Mouse (Mus musculus) forebrain, postnatal 0 days (tissue): ENCODE measurements at regions not wholly inside any gene's neighbourhood (a gene's known extent, or its start where the extent isn't known, plus 50 kb on each side); places are given as distances from the start of the nearest gene placed in this dataset.

Experiments used
- ATAC-seq: fragments of 200-750 bp; cut with Nextera tagmentation; 2 replicates; pipeline ENCODE4 v1.8.0; 2017; ENCODE audit warnings: mild to moderate bottlenecking, moderate library complexity
- DNase-seq: peaks from one replicate; pipeline ENCODE4 v3.0.0-alpha.2; 2015
- H3K27ac ChIP-seq: fragments of 300-500 bp; sonication (generic); 2 replicates; pipeline ENCODE4 v1.5.1; 2014; ENCODE audit warnings: low read depth, mild to moderate bottlenecking, antibody characterized with exemption, low read length, moderate library complexity, mixed read lengths
- H3K27me3 ChIP-seq: fragments of 300-500 bp; sonication (generic); 2 replicates; pipeline ENCODE4 v1.6.1; 2014; ENCODE audit warnings: mild to moderate bottlenecking, low read length, mixed read lengths; ENCODE audit not compliant: insufficient read depth
- H3K36me3 ChIP-seq: fragments of 300-500 bp; sonication (generic); 2 replicates; pipeline ENCODE4 v1.6.1; 2014; ENCODE audit warnings: mild to moderate bottlenecking, moderate library complexity; ENCODE audit not compliant: insufficient read depth
- H3K4me1 ChIP-seq: fragments of 300-500 bp; sonication (generic); 2 replicates; pipeline ENCODE4 v1.6.1; 2014; ENCODE audit warnings: antibody characterized with exemption; ENCODE audit not compliant: insufficient read depth
- H3K4me2 ChIP-seq: fragments of 300-500 bp; sonication (generic); 2 replicates; pipeline ENCODE4 v1.6.1; 2014; ENCODE audit warnings: low read depth, mild to moderate bottlenecking, moderate library complexity
- H3K4me3 ChIP-seq: fragments of 300-500 bp; sonication (generic); 2 replicates; pipeline ENCODE4 v1.5.1; 2014; ENCODE audit warnings: low read depth, low read length, mixed read lengths
- H3K9ac ChIP-seq: fragments of 300-500 bp; sonication (generic); 2 replicates; pipeline ENCODE4 v1.6.1; 2014; ENCODE audit warnings: mild to moderate bottlenecking
- H3K9me3 ChIP-seq: fragments of 300-500 bp; sonication (generic); 2 replicates; pipeline ENCODE4 v1.6.1; 2016; ENCODE audit warnings: low read length
- CTCF ChIP-seq: sonication (generic); IDR thresholded peaks from 2 replicates; pipeline ENCODE4 v1.5.1; 2016; ENCODE audit warnings: antibody characterized with exemption, control low read depth, low read depth
- WGBS: fragments of 180-500 bp; shearing (Covaris S2); extraction: QIAGEN DNeasy Blood & Tissue Kit; methylation state at CpG from one replicate; pipeline ENCODE4 v1.1.7; 2014; 5-methylcytosine and 5-hydroxymethylcytosine counted together

GRCm38 (mm10) chr5:73851501-73851900 lies 200.3 kb downstream of the Spata18 start:
- no peak overlapping the region for H3K4me3 ChIP-seq
- no peak for TF ChIP-seq CTCF
- H3K27ac ChIP-seq: no peak overlapping the region
- H3K36me3 ChIP-seq: no peaks in the 10 kb centered on the region
- no peak overlapping the region for H3K9ac ChIP-seq
- ATAC-seq (no peak), DNase-seq (no peak)
- 55% methylated on average over 2 of the region's 2 CpGs for WGBS
- H3K4me1 ChIP-seq: peaks cover 6% of the 10 kb centered on the region; the same call in 1 of the 2 replicates
- no peaks in the 10 kb centered on the region for H3K9me3 ChIP-seq
- H3K27me3 ChIP-seq: no peaks in the 10 kb centered on the region
- H3K4me2 ChIP-seq: no peak overlapping the region

- TF ChIP-seq CTCF: peak; percentile 97
- Histone ChIP-seq H3K4me3 (peak overlapping the region; percentile 15; the same call in 1 of the 2 replicates), H3K27ac (no peak overlapping the region), H3K27me3 (no peaks in the 10 kb centered on the region), H3K36me3 (no peaks in the 10 kb centered on the region), H3K4me2 (peak overlapping the region; percentile 29), H3K9me3 (no peaks in the 10 kb centered on the region), H3K9ac (0 out of 2 replicates have a peak overlapping the region, but pooled peaks have one; percentile 33), H3K4me1 (peaks cover 3% of the 10 kb centered on the region; the same call in 1 of the 2 replicates)
- 34% methylated on average over 22 of the region's 22 CpGs for WGBS
- peak; percentile 95 for DNase-seq
- ATAC-seq: peak; percentile 99
Measured at GRCm38 (mm10) chr5:73854025-73854773, 203.0 kb downstream of the Spata18 start.

- H3K9me3 ChIP-seq: no peaks in the 10 kb centered on the region
- ATAC-seq (no peak), DNase-seq (no peak)
- H3K9ac ChIP-seq: no peak overlapping the region
- H3K36me3 ChIP-seq: no peaks in the 10 kb centered on the region
- peaks cover 3% of the 10 kb centered on the region; the same call in 1 of the 2 replicates for H3K4me1 ChIP-seq
- no peak overlapping the region for H3K4me3 ChIP-seq
- WGBS: 65% methylated on average over 18 of the region's 18 CpGs
- H3K27me3 ChIP-seq: no peaks in the 10 kb centered on the region
- H3K27ac ChIP-seq: no peak overlapping the region
- no peak for TF ChIP-seq CTCF
- peak overlapping the region; percentile 29; the same call in 1 of the 2 replicates for H3K4me2 ChIP-seq
Measured at GRCm38 (mm10) chr5:73854774-73855371, 203.7 kb downstream of the Spata18 start.

GRCm38 (mm10) chr5:73859320-73859719 lies 208.1 kb downstream of the Spata18 start:
- Histone ChIP-seq H3K27me3 (no peaks in the 10 kb centered on the region), H3K9me3 (no peaks in the 10 kb centered on the region), H3K4me1 (peaks cover 2% of the 10 kb centered on the region; the same call in 1 of the 2 replicates), H3K36me3 (no peaks in the 10 kb centered on the region), H3K4me2 (no peak overlapping the region), H3K9ac (no peak overlapping the region), H3K27ac (no peak overlapping the region), H3K4me3 (no peak overlapping the region)
- WGBS: 97% methylated on average over 1 of the region's 1 CpGs
- DNase-seq: no peak
- ATAC-seq: no peak
- no peak for TF ChIP-seq CTCF

GRCm38 (mm10) chr5:73864138-73864761 lies 204.0 kb downstream of the Usp46 start:
- Histone ChIP-seq H3K4me3 (no peak overlapping the region), H3K9me3 (no peaks in the 10 kb centered on the region), H3K36me3 (no peaks in the 10 kb centered on the region), H3K4me2 (no peak overlapping the region), H3K4me1 (no peaks in the 10 kb centered on the region), H3K9ac (no peak overlapping the region), H3K27ac (no peak overlapping the region), H3K27me3 (no peaks in the 10 kb centered on the region)
- ATAC-seq (peak; percentile 36; the same call in 1 of the 2 replicates), DNase-seq (peak; percentile 79)
- TF ChIP-seq CTCF: peak; percentile 74
- 72% methylated on average over 9 of the region's 9 CpGs for WGBS

- H3K9ac ChIP-seq: no peak overlapping the region
- H3K4me3 ChIP-seq: no peak overlapping the region
- H3K36me3 ChIP-seq: no peaks in the 10 kb centered on the region
- TF ChIP-seq CTCF: no peak
- no peak overlapping the region for H3K4me2 ChIP-seq
- no peaks in the 10 kb centered on the region for H3K27me3 ChIP-seq
- DNase-seq (peak; percentile 34), ATAC-seq (peak; percentile 65)
- no peaks in the 10 kb centered on the region for H3K4me1 ChIP-seq
- H3K27ac ChIP-seq: no peak overlapping the region
- WGBS: 60% methylated on average over 9 of the region's 9 CpGs
- no peaks in the 10 kb centered on the region for H3K9me3 ChIP-seq
Measured at GRCm38 (mm10) chr5:73872641-73873421, 195.4 kb downstream of the Usp46 start.
